Mouse (Mus musculus) liver, embryonic 14.5 days (tissue): ENCODE measurements around the gene Hivep3. TPM values are rescaled to one million over a fixed set of nuclear protein-coding genes. Genes with fewer than 3 reads are reported as not detected.

Source experiments
- ATAC-seq: fragments of 200-750 bp; cut with Nextera tagmentation; 2 replicates; pipeline ENCODE4 v1.8.0; 2017; ENCODE audit warnings: moderate number of reproducible peaks, mild to moderate bottlenecking, moderate library complexity; ENCODE audit not compliant: insufficient read depth
- DNase-seq, 3 experiments: peaks; one replicate each; pipeline ENCODE4 v3.0.0-alpha.2; 2012 to 2013; ENCODE audit warnings: low read depth in 3 of 3, low spot score in 3 of 3
- H3K27ac ChIP-seq: fragments of 300-500 bp; sonication (generic); 2 replicates; pipeline ENCODE4 v1.5.1; 2014; ENCODE audit warnings: moderate library complexity, mild to moderate bottlenecking, control low read depth, inconsistent platforms
- H3K27me3 ChIP-seq: fragments of 300-500 bp; sonication (generic); 2 replicates; pipeline ENCODE4 v1.6.1; 2014; ENCODE audit warnings: mild to moderate bottlenecking, low read length, moderate library complexity; ENCODE audit not compliant: control insufficient read depth, insufficient read depth
- H3K36me3 ChIP-seq: fragments of 300-500 bp; sonication (generic); replicated peaks from 2 replicates; pipeline ENCODE4 v1.6.1; 2014; ENCODE audit warnings: low read depth; ENCODE audit not compliant: control insufficient read depth, insufficient read depth
- H3K4me1 ChIP-seq, 2 experiments: fragments of 200-500 bp in 1 of 2; fragments of 300-500 bp in 1 of 2; sonication (generic) in 1 of 2; replicated peaks; 2 replicates each; pipeline ENCODE4 v1.6.1; 2012 to 2014; ENCODE audit warnings: antibody characterized with exemption in 1 of 2, inconsistent platforms in 1 of 2, low read length in 1 of 2; ENCODE audit not compliant: control insufficient read depth in 2 of 2, insufficient read depth in 2 of 2
- H3K4me2 ChIP-seq: fragments of 300-500 bp; sonication (generic); 2 replicates; pipeline ENCODE4 v1.6.1; 2014; ENCODE audit warnings: low read depth, mild to moderate bottlenecking, control low read depth, moderate library complexity
- H3K4me3 ChIP-seq, 2 experiments: fragments of 200-500 bp in 1 of 2; fragments of 300-500 bp in 1 of 2; sonication (generic) in 1 of 2; 2 replicates each; pipeline ENCODE4 v1.5.1; 2012 to 2014; ENCODE audit warnings: low read depth in 2 of 2, low read length in 2 of 2, mild to moderate bottlenecking in 2 of 2, control low read depth in 1 of 2, inconsistent platforms in 1 of 2, moderate library complexity in 1 of 2; ENCODE audit not compliant: insufficient read depth in 1 of 2
- H3K9ac ChIP-seq: fragments of 300-500 bp; sonication (generic); replicated peaks from 2 replicates; pipeline ENCODE4 v1.6.1; 2014; ENCODE audit warnings: mild to moderate bottlenecking, control low read depth, moderate library complexity
- H3K9me3 ChIP-seq: fragments of 300-500 bp; sonication (generic); 2 replicates; pipeline ENCODE4 v1.6.1; 2016; ENCODE audit warnings: low read length, mixed read lengths; ENCODE audit not compliant: control insufficient read depth
- CTCF ChIP-seq: IDR thresholded peaks from 2 replicates; pipeline ENCODE4 v1.5.1; 2016; ENCODE audit warnings: antibody characterized with exemption, low read depth, control low read depth
- EP300 ChIP-seq: IDR thresholded peaks from 2 replicates; pipeline ENCODE4 v1.6.1; 2016; ENCODE audit warnings: antibody characterized with exemption, low read depth
- WGBS: fragments of 180-500 bp; shearing (Covaris S2); extraction: QIAGEN DNeasy Blood & Tissue Kit; methylation state at CpG from one replicate; pipeline ENCODE4 v1.1.7; 2014; ENCODE audit not compliant: insufficient replicate concordance; 5-methylcytosine and 5-hydroxymethylcytosine counted together
- polyA plus RNA-seq, 2 experiments: library from polyadenylated mRNA; depleted of rRNA in 1 of 2; stranded (reverse) in 1 of 2; unstranded in 1 of 2; fragments of >200 nt; fragmentation: Nextera tagmentation in 1 of 2; extraction: Ambion mirVana in 1 of 2; gene quantifications; 2 replicates each; pipeline versions ENCODE4 v1.2.1 to v1.2.3; 2012 to 2014

The Hivep3 gene
- polyA plus RNA-seq, 2 experiments: 1.9 to 2.7 TPM

GRCm38 (mm10) chr4:119976428-119977168, 243.0 kb downstream of the Hivep3 start:
- H3K36me3 ChIP-seq: no peaks in the 10 kb centered on the region
- H3K27ac ChIP-seq: no peak overlapping the region
- H3K27me3 ChIP-seq: no peaks in the 10 kb centered on the region
- no peaks in the 10 kb centered on the region for H3K9me3 ChIP-seq
- H3K4me1 ChIP-seq: no peaks in the 10 kb centered on the region
- H3K9ac ChIP-seq: no peak overlapping the region
- WGBS: 28% methylated on average over 3 of the region's 3 CpGs
- no peak for ATAC-seq
- no peak overlapping the region for H3K4me3 ChIP-seq
- no peak for TF ChIP-seq CTCF
- no peak for TF ChIP-seq EP300
- DNase-seq: no peak
- H3K4me2 ChIP-seq: no peak overlapping the region

- 5% methylated on average over 7 of the region's 7 CpGs for WGBS
- Histone ChIP-seq H3K4me1 (no peaks in the 10 kb centered on the region), H3K4me3 (no peak overlapping the region), H3K9ac (no peak overlapping the region), H3K9me3 (no peaks in the 10 kb centered on the region), H3K4me2 (no peak overlapping the region), H3K27ac (no peak overlapping the region), H3K36me3 (no peaks in the 10 kb centered on the region), H3K27me3 (no peaks in the 10 kb centered on the region)
- TF ChIP-seq EP300 (no peak), CTCF (no peak)
- ATAC-seq: no peak; the same call in 1 of the 2 replicates
- DNase-seq: no peak
Observed at GRCm38 (mm10) chr4:119977817-119978491, 244.4 kb downstream of the Hivep3 start.

DNA sequence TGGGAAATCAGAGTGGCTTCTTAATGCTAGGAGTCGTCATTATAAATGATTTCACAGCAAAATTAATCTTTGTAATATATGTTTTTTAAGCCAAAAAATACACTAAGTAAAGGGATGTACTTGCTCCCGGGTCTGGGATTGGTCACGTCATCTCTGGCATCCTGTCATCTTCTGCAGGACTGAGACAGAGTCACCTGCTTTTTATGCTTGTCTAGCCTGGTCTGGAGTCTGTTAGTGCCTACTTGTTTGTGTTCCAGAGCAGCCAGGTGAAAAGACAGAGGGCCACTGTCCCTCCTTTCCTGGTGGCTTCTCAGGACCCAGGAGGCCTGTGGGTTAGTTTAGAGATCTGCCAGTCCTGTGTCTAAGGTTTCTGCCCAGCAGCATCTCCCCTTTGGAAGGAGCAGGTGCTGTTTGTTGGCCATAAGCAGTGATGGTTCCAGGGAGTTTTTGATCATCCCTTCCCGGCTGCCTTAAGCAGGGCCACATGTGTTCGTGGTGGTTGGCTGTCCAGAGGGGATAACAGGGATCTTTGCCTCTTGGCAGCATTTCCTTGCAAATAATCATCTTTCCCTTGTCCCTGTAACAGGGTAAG, 245.8 kb downstream of the Hivep3 start:
- no peak overlapping the region for H3K27ac ChIP-seq
- ATAC-seq: no peak
- TF ChIP-seq CTCF: no peak
- no peak for TF ChIP-seq EP300
- H3K27me3 ChIP-seq: no peaks in the 10 kb centered on the region
- H3K4me1 ChIP-seq: no peaks in the 10 kb centered on the region
- H3K9ac ChIP-seq: no peak overlapping the region
- DNase-seq: no peak
- H3K36me3 ChIP-seq: no peaks in the 10 kb centered on the region
- 45% methylated on average over 5 of the region's 5 CpGs for WGBS
- no peak overlapping the region for H3K4me3 ChIP-seq
- no peaks in the 10 kb centered on the region for H3K9me3 ChIP-seq
- H3K4me2 ChIP-seq: no peak overlapping the region

GRCm38 (mm10) chr4:119979918-119980317, 246.3 kb downstream of the Hivep3 start:
- TF ChIP-seq CTCF: no peak
- TF ChIP-seq EP300: no peak
- Histone ChIP-seq H3K4me2 (no peak overlapping the region), H3K36me3 (no peaks in the 10 kb centered on the region), H3K4me3 (no peak overlapping the region), H3K27me3 (no peaks in the 10 kb centered on the region), H3K9me3 (no peaks in the 10 kb centered on the region), H3K27ac (no peak overlapping the region), H3K4me1 (no peaks in the 10 kb centered on the region), H3K9ac (no peak overlapping the region)
- ATAC-seq (no peak), DNase-seq (no peak)
- 27% methylated on average over 2 of the region's 2 CpGs for WGBS
